Mouse (Mus musculus) ES-Bruce4 (cell line): ENCODE data around the gene Pank2.

ENCODE experiments used
- CTCF ChIP-seq: IDR thresholded peaks from one replicate; pipeline ENCODE4 v1.8.1; 2011; ENCODE audit warnings: low read depth, low read length
- POLR2A ChIP-seq: IDR thresholded peaks from one replicate; pipeline ENCODE4 v1.8.1; 2011; ENCODE audit warnings: low read length; ENCODE audit not compliant: insufficient read depth

- no peak for TF ChIP-seq CTCF
- no peak for TF ChIP-seq POLR2A
These were observed 53.9 kb downstream of the Pank2 start for GRCm38 (mm10) chr2:131316167-131316566.
